Mouse (Mus musculus) heart, embryonic 14.5 days (tissue): ENCODE results near the gene Degs1. TPM values are rescaled to one million over a fixed set of nuclear protein-coding genes. Genes with fewer than 3 reads are reported as not detected.

Source experiments
- ATAC-seq: fragments of 200-750 bp; cut with Nextera tagmentation; 2 replicates; pipeline ENCODE4 v1.8.0; 2017; ENCODE audit warnings: low read depth, moderate TSS enrichment; ENCODE audit not compliant: insufficient number of reproducible peaks, insufficient read depth, low FRiP score
- H3K27ac ChIP-seq, 2 experiments: fragments of 200-500 bp in 1 of 2; fragments of 300-500 bp in 1 of 2; sonication (generic) in 1 of 2; replicated peaks in 1 of 2; 2 replicates each; pipeline ENCODE4 v1.5.1; 2012 to 2014; ENCODE audit warnings: low read depth in 2 of 2, low read length in 2 of 2, control low read depth in 1 of 2, mild to moderate bottlenecking in 1 of 2, mixed read lengths in 1 of 2; ENCODE audit not compliant: control insufficient read depth in 1 of 2, insufficient read depth in 1 of 2
- H3K27me3 ChIP-seq: fragments of 300-500 bp; sonication (generic); 2 replicates; pipeline ENCODE4 v1.6.1; 2014; ENCODE audit warnings: mild to moderate bottlenecking, low read length, control low read depth; ENCODE audit not compliant: control insufficient read depth, insufficient read depth
- H3K36me3 ChIP-seq: fragments of 300-500 bp; sonication (generic); 2 replicates; pipeline ENCODE4 v1.6.1; 2014; ENCODE audit warnings: mild to moderate bottlenecking, control low read depth, low read length, mixed read lengths; ENCODE audit not compliant: control insufficient read depth, insufficient read depth
- H3K4me1 ChIP-seq, 2 experiments: fragments of 200-500 bp in 1 of 2; fragments of 300-500 bp in 1 of 2; sonication (generic) in 1 of 2; 2 replicates each; pipeline ENCODE4 v1.6.1; 2012 to 2014; ENCODE audit warnings: low read length in 2 of 2, control low read depth in 1 of 2, mixed read lengths in 1 of 2; ENCODE audit not compliant: control insufficient read depth in 2 of 2, insufficient read depth in 2 of 2
- H3K4me2 ChIP-seq: fragments of 300-500 bp; sonication (generic); 2 replicates; pipeline ENCODE4 v1.6.1; 2014; ENCODE audit warnings: mild to moderate bottlenecking, low read length
- H3K4me3 ChIP-seq, 2 experiments: fragments of 200-500 bp in 1 of 2; fragments of 300-500 bp in 1 of 2; sonication (generic) in 1 of 2; 2 replicates each; pipeline ENCODE4 v1.5.1; 2012 to 2014; ENCODE audit warnings: low read length in 2 of 2, mild to moderate bottlenecking in 2 of 2, control low read depth in 1 of 2, low read depth in 1 of 2, moderate library complexity in 1 of 2; ENCODE audit not compliant: control insufficient read depth in 1 of 2, insufficient read depth in 1 of 2
- H3K9ac ChIP-seq: fragments of 300-500 bp; sonication (generic); 2 replicates; pipeline ENCODE4 v1.6.1; 2014; ENCODE audit warnings: mild to moderate bottlenecking, low read length
- H3K9me3 ChIP-seq: fragments of 300-500 bp; sonication (generic); 2 replicates; pipeline ENCODE4 v1.6.1; 2016; ENCODE audit warnings: low read length, control low read depth; ENCODE audit not compliant: control insufficient read depth
- WGBS: fragments of 180-500 bp; shearing (Covaris S2); extraction: QIAGEN DNeasy Blood & Tissue Kit; methylation state at CpG from one replicate; pipeline ENCODE4 v1.1.7; 2014; 5-methylcytosine and 5-hydroxymethylcytosine counted together
- polyA plus RNA-seq: library from polyadenylated mRNA; unstranded; fragments of >200 nt; fragmentation: Nextera tagmentation; extraction: Ambion mirVana; gene quantifications from 2 replicates; pipeline ENCODE4 v1.2.1, GENCODE M21; 2014

Degs1 gene
- 183 and 195 TPM in 2 replicates for polyA plus RNA-seq

- H3K27ac ChIP-seq = peak within 1 kb of the TSS; percentile 88 to 93
- H3K4me3 ChIP-seq = peak within 1 kb of the TSS; percentile 85 to 89
- peak within 1 kb of the TSS; percentile 94 for H3K9ac ChIP-seq
- H3K36me3 ChIP-seq = peaks cover 21% of the 10 kb centered on the region
- under 1% methylated on average over 90 of the region's 94 CpGs for WGBS
- H3K4me2 ChIP-seq = peak within 1 kb of the TSS; percentile 72
- H3K9me3 ChIP-seq = no peaks in the 10 kb centered on the region
- no peaks in the 10 kb centered on the region for H3K27me3 ChIP-seq
- H3K4me1 ChIP-seq = peaks cover 5 to 17% of the 10 kb centered on the region in 2 experiments
- peak; percentile 92 for ATAC-seq
Observed at GRCm38 (mm10) chr1:182282091-182283075, at the start of gene Degs1. Gene Degs1, minus strand, starts transcription at chr1:182282804.

GRCm38 (mm10) chr1:182325919-182326318 is 43.3 kb upstream of the Degs1 start:
- WGBS = 89% methylated on average over 1 of the region's 1 CpGs
- H3K36me3 ChIP-seq = peaks cover 85% of the 10 kb centered on the region
- H3K4me3 ChIP-seq = no peak overlapping the region
- no peaks in the 10 kb centered on the region for H3K4me1 ChIP-seq
- no peaks in the 10 kb centered on the region for H3K9me3 ChIP-seq
- H3K27ac ChIP-seq = no peak overlapping the region
- H3K4me2 ChIP-seq = no peak overlapping the region
- H3K9ac ChIP-seq = no peak overlapping the region
- ATAC-seq = no peak
- no peaks in the 10 kb centered on the region for H3K27me3 ChIP-seq

- H3K4me1 ChIP-seq = no peaks in the 10 kb centered on the region
- H3K9ac ChIP-seq = no peak overlapping the region
- no peak overlapping the region for H3K27ac ChIP-seq
- H3K9me3 ChIP-seq = no peaks in the 10 kb centered on the region
- H3K4me3 ChIP-seq = no peak overlapping the region
- WGBS = 92% methylated on average over 7 of the region's 7 CpGs
- peaks cover 94% of the 10 kb centered on the region for H3K36me3 ChIP-seq
- H3K27me3 ChIP-seq = no peaks in the 10 kb centered on the region
- ATAC-seq = no peak
- no peak overlapping the region for H3K4me2 ChIP-seq
Observed at GRCm38 (mm10) chr1:182324552-182324951, 41.9 kb upstream of the Degs1 start.

GRCm38 (mm10) chr1:182323139-182323538 is 40.5 kb upstream of the Degs1 start:
- H3K36me3 ChIP-seq = peaks cover 95% of the 10 kb centered on the region
- H3K27me3 ChIP-seq = no peaks in the 10 kb centered on the region
- H3K4me1 ChIP-seq = no peaks in the 10 kb centered on the region
- no peak overlapping the region for H3K4me3 ChIP-seq
- no peak overlapping the region for H3K9ac ChIP-seq
- no peaks in the 10 kb centered on the region for H3K9me3 ChIP-seq
- H3K4me2 ChIP-seq = no peak overlapping the region
- H3K27ac ChIP-seq = no peak overlapping the region
- WGBS = 94% methylated on average over 3 of the region's 3 CpGs
- no peak for ATAC-seq

GRCm38 (mm10) chr1:182314201-182314600 is 31.6 kb upstream of the Degs1 start:
- no peak for ATAC-seq
- H3K36me3 ChIP-seq = peaks cover 53% of the 10 kb centered on the region
- no peaks in the 10 kb centered on the region for H3K4me1 ChIP-seq
- H3K4me2 ChIP-seq = no peak overlapping the region
- WGBS = 95% methylated on average over 5 of the region's 5 CpGs
- no peaks in the 10 kb centered on the region for H3K27me3 ChIP-seq
- H3K4me3 ChIP-seq = no peak overlapping the region
- no peak overlapping the region for H3K9ac ChIP-seq
- H3K27ac ChIP-seq = no peak overlapping the region
- H3K9me3 ChIP-seq = no peaks in the 10 kb centered on the region

GRCm38 (mm10) chr1:182313181-182313580 is 30.6 kb upstream of the Degs1 start:
- ATAC-seq = no peak
- Histone ChIP-seq H3K27ac (no peak overlapping the region), H3K4me3 (no peak overlapping the region), H3K36me3 (peaks cover 43% of the 10 kb centered on the region), H3K9me3 (no peaks in the 10 kb centered on the region), H3K4me1 (no peaks in the 10 kb centered on the region), H3K4me2 (no peak overlapping the region), H3K27me3 (no peaks in the 10 kb centered on the region), H3K9ac (no peak overlapping the region)
- WGBS = 94% methylated on average over 8 of the region's 8 CpGs

GRCm38 (mm10) chr1:182311376-182311775 is 28.8 kb upstream of the Degs1 start:
- Histone ChIP-seq H3K4me2 (no peak overlapping the region), H3K4me1 (no peaks in the 10 kb centered on the region), H3K36me3 (peaks cover 25% of the 10 kb centered on the region), H3K9ac (no peak overlapping the region), H3K27me3 (no peaks in the 10 kb centered on the region), H3K9me3 (no peaks in the 10 kb centered on the region), H3K27ac (no peak overlapping the region), H3K4me3 (no peak overlapping the region)
- WGBS = 97% methylated on average over 5 of the region's 5 CpGs
- ATAC-seq = no peak
